Mouse (Mus musculus): Measurements from ENCODE around the gene Ucp2.
"Not testable (repeated sequence)": the region's sequence is repeated elsewhere in the genome, so short reads cannot be mapped to it uniquely, and the experiment has no call there.

- not testable (repeated sequence) for TF ChIP-seq POLR2A (IDR thresholded peaks at IDR 0.05; ENCODE audit: insufficient read length, low read depth); E2F4 (IDR thresholded peaks at IDR 0.05; ENCODE audit: insufficient read depth); USF1 (IDR thresholded peaks at IDR 0.05; ENCODE audit: low read depth); MAX (IDR thresholded peaks at IDR 0.05; ENCODE audit: low read depth); TCF12 (IDR thresholded peaks at IDR 0.05; ENCODE audit: insufficient read depth, poor library complexity, severe bottlenecking); CEBPB (IDR thresholded peaks at IDR 0.05; ENCODE audit: insufficient read depth, poor library complexity, severe bottlenecking); MYOG (IDR thresholded peaks at IDR 0.05; ENCODE audit: control insufficient read depth in 1 of 3, insufficient read depth in 1 of 3, insufficient read length in 2 of 3, low read depth in 2 of 3); POLR2AphosphoS2 (IDR thresholded peaks at IDR 0.05; ENCODE audit: insufficient read length, low read depth)
Measured at GRCm38 (mm10) chr7:100482046-100482445, 11.1 kb upstream of the Ucp2 start.
